ENCODE assay signal across 8 mouse cellular contexts in genomic region chr2:151009515-151010085, GRCm38 (mm10). TPM values are rescaled to one million over a fixed set of nuclear protein-coding genes. Genes with fewer than 3 reads are reported as not detected.
DNase-seq lines count a peak whose midpoint lies in the region; ATAC-seq and TF ChIP-seq lines count a peak whose summit lies in the region.

No protein-coding gene starts in this region.

- H3K27ac ChIP-seq in kidney, embryonic 15.5 days: no peak overlapping the region
- H3K27ac ChIP-seq in embryonic facial prominence, embryonic 13.5 days: no peak overlapping the region
- no peak overlapping the region; the same call in 1 of the 2 replicates for H3K27ac ChIP-seq in intestine, embryonic 14.5 days (ENCODE audit: low read depth)
- no peak overlapping the region; the same call in 1 of the 2 replicates for H3K27ac ChIP-seq in midbrain, postnatal 0 days (ENCODE audit: low read depth, low read length)

- H3K36me3 ChIP-seq in kidney, embryonic 15.5 days: no peaks in the 10 kb centered on the region
- no peaks in the 10 kb centered on the region for H3K36me3 ChIP-seq in embryonic facial prominence, embryonic 13.5 days
- H3K36me3 ChIP-seq in intestine, embryonic 14.5 days (ENCODE audit: control insufficient read depth, insufficient read depth, low read length): no peaks in the 10 kb centered on the region
- H3K36me3 ChIP-seq in midbrain, postnatal 0 days (ENCODE audit: insufficient read depth, low read length): no peaks in the 10 kb centered on the region

- H3K4me3 ChIP-seq in kidney, embryonic 15.5 days (replicated peaks): peak overlapping the region; percentile 81
- H3K4me3 ChIP-seq in embryonic facial prominence, embryonic 13.5 days: peak overlapping the region; percentile 72
- H3K4me3 ChIP-seq in intestine, embryonic 14.5 days (ENCODE audit: low read depth, low read length): peak overlapping the region; percentile 66
- H3K4me3 ChIP-seq in midbrain, postnatal 0 days (ENCODE audit: low read depth, low read length): peak overlapping the region; percentile 65

- ATAC-seq in kidney, embryonic 15.5 days (replicated peaks; ENCODE audit: low FRiP score): peak; percentile 59
- ATAC-seq in embryonic facial prominence, embryonic 13.5 days (ENCODE audit: insufficient number of reproducible peaks, insufficient read depth, low FRiP score, low TSS enrichment, low read depth): peak; percentile 34; the same call in 1 of the 2 replicates
- ATAC-seq in intestine, embryonic 14.5 days (replicated peaks; ENCODE audit: low FRiP score, low TSS enrichment, low read depth): peak; percentile 76
- peak; percentile 35 for ATAC-seq in midbrain, postnatal 0 days (ENCODE audit: low FRiP score)

- H3K4me1 ChIP-seq in kidney, embryonic 15.5 days: peaks cover 26% of the 10 kb centered on the region
- peaks cover 21% of the 10 kb centered on the region for H3K4me1 ChIP-seq in embryonic facial prominence, embryonic 13.5 days
- peaks cover 9% of the 10 kb centered on the region for H3K4me1 ChIP-seq in intestine, embryonic 14.5 days (replicated peaks; ENCODE audit: control insufficient read depth, insufficient read depth, low read length)
- H3K4me1 ChIP-seq in midbrain, postnatal 0 days (ENCODE audit: insufficient read depth, low read length): peaks cover 3% of the 10 kb centered on the region; the same call in 1 of the 2 replicates

- peak overlapping the region; percentile 80; the same call in 1 of the 2 replicates for H3K9ac ChIP-seq in kidney, embryonic 15.5 days
- peak overlapping the region; percentile 85 for H3K9ac ChIP-seq in embryonic facial prominence, embryonic 13.5 days
- no peak overlapping the region for H3K9ac ChIP-seq in intestine, embryonic 14.5 days (ENCODE audit: low read length)
- peak overlapping the region; percentile 83 for H3K9ac ChIP-seq in midbrain, postnatal 0 days (replicated peaks; ENCODE audit: low read length, poor library complexity, severe bottlenecking)

- intact Hi-C loops in left cerebral cortex, postnatal 14 days (cut with DNase I): loop anchor here (10.0 kb wide), 1 partner anchor 405 kb away; the partner anchor contains the start of gene Apmap

- peak overlapping the region; percentile 97 for H3K4me2 ChIP-seq in kidney, embryonic 15.5 days
- peak overlapping the region; percentile 87 for H3K4me2 ChIP-seq in embryonic facial prominence, embryonic 13.5 days
- peak overlapping the region; percentile 83 for H3K4me2 ChIP-seq in intestine, embryonic 14.5 days (ENCODE audit: low read length)
- peak overlapping the region; percentile 96 for H3K4me2 ChIP-seq in midbrain, postnatal 0 days (ENCODE audit: low read depth, low read length, poor library complexity, severe bottlenecking)

- no peaks in the 10 kb centered on the region for H3K27me3 ChIP-seq in kidney, embryonic 15.5 days
- H3K27me3 ChIP-seq in embryonic facial prominence, embryonic 13.5 days: no peaks in the 10 kb centered on the region
- no peaks in the 10 kb centered on the region for H3K27me3 ChIP-seq in intestine, embryonic 14.5 days (replicated peaks; ENCODE audit: control insufficient read depth, insufficient read depth, low read length)
- H3K27me3 ChIP-seq in midbrain, postnatal 0 days (ENCODE audit: insufficient read depth, low read length): no peaks in the 10 kb centered on the region

- no peak for DNase-seq in kidney, postnatal 25 days
- DNase-seq in intestine, embryonic 14.5 days (ENCODE audit: low spot score): no peak
- no peak for DNase-seq in midbrain, postnatal 0 days (ENCODE audit: low spot score)
- no peak for DNase-seq in layer of hippocampus, postnatal 14 days (ENCODE audit: low spot score in 2 of 2)
- no peak for DNase-seq in urinary bladder, adult 18-20 months (ENCODE audit: low spot score in 2 of 2)
- no peak for DNase-seq in left cerebral cortex, postnatal 14 days (ENCODE audit: low spot score in 2 of 2)

- no peaks in the 10 kb centered on the region for H3K9me3 ChIP-seq in kidney, embryonic 15.5 days (replicated peaks)
- no peaks in the 10 kb centered on the region for H3K9me3 ChIP-seq in embryonic facial prominence, embryonic 13.5 days
- H3K9me3 ChIP-seq in intestine, embryonic 14.5 days (ENCODE audit: control insufficient read depth, low read length): no peaks in the 10 kb centered on the region
- H3K9me3 ChIP-seq in midbrain, postnatal 0 days (ENCODE audit: low read length): no peaks in the 10 kb centered on the region

- TF ChIP-seq CTCF in midbrain, postnatal 0 days (IDR thresholded peaks at IDR 0.05): no peak

- 85% methylated on average over 1 of the region's 1 CpGs for WGBS in kidney, embryonic 15.5 days
- 70% methylated on average over 1 of the region's 1 CpGs for WGBS in embryonic facial prominence, embryonic 13.5 days
- WGBS in intestine, embryonic 14.5 days: 78% methylated on average over 1 of the region's 1 CpGs
- 83% methylated on average over 1 of the region's 1 CpGs for WGBS in midbrain, postnatal 0 days

RNA-seq across cellular contexts. Expression of gene Ninl, which starts 29.6 kb away (rescaled TPM):
- 14.0 and 14.7 TPM in 2 replicates for polyA plus RNA-seq in kidney, embryonic 15.5 days (2015; fragmentation: Nextera tagmentation; extraction: Ambion mirVana)
- polyA plus RNA-seq in embryonic facial prominence, embryonic 13.5 days (2015; fragmentation: Nextera tagmentation; extraction: Ambion mirVana): 8.4 and 11.1 TPM in 2 replicates
- polyA plus RNA-seq in intestine, embryonic 14.5 days (2014; fragmentation: Nextera tagmentation; extraction: Ambion mirVana): 10.7 and 11.7 TPM in 2 replicates
- total RNA-seq in midbrain, postnatal 0 days (2014; rRNA removed): 3.8 and 7.8 TPM in 2 replicates
- polyA plus RNA-seq in midbrain, postnatal 0 days (2015; fragmentation: Nextera tagmentation; extraction: Ambion mirVana): 2.6 and 2.7 TPM in 2 replicates
- 1 to 10 TPM; 6.1 to 7.8 TPM for total RNA-seq in layer of hippocampus, postnatal 14 days (2021)
- total RNA-seq in left cerebral cortex, postnatal 14 days (2021): 1 to 10 TPM; 5.2 to 5.8 TPM

RNA-seq across cellular contexts. Expression of gene Nanp, which starts 29.6 kb away (rescaled TPM):
- polyA plus RNA-seq in kidney, embryonic 15.5 days (2015; fragmentation: Nextera tagmentation; extraction: Ambion mirVana): 48.1 and 54.6 TPM in 2 replicates
- 52.5 and 53.9 TPM in 2 replicates for polyA plus RNA-seq in embryonic facial prominence, embryonic 13.5 days (2015; fragmentation: Nextera tagmentation; extraction: Ambion mirVana)
- polyA plus RNA-seq in intestine, embryonic 14.5 days (2014; fragmentation: Nextera tagmentation; extraction: Ambion mirVana): 51.4 and 54.9 TPM in 2 replicates
- 6.7 and 13.8 TPM in 2 replicates for total RNA-seq in midbrain, postnatal 0 days (2014; rRNA removed)
- 32.1 and 35.6 TPM in 2 replicates for polyA plus RNA-seq in midbrain, postnatal 0 days (2015; fragmentation: Nextera tagmentation; extraction: Ambion mirVana)
- total RNA-seq in layer of hippocampus, postnatal 14 days (2021): 10 to 100 TPM; 19.1 to 20.9 TPM
- 10 to 100 TPM; 29.6 to 30.5 TPM for total RNA-seq in left cerebral cortex, postnatal 14 days (2021)
